Mouse (Mus musculus): ENCODE data around the gene Ankrd13a. TPM values are rescaled to one million over a fixed set of nuclear protein-coding genes. Genes with fewer than 3 reads are reported as not detected.

Ankrd13a gene
- total and polyA plus RNA-seq, 3 experiments: 110 to 184 (median 180) TPM

DNA sequence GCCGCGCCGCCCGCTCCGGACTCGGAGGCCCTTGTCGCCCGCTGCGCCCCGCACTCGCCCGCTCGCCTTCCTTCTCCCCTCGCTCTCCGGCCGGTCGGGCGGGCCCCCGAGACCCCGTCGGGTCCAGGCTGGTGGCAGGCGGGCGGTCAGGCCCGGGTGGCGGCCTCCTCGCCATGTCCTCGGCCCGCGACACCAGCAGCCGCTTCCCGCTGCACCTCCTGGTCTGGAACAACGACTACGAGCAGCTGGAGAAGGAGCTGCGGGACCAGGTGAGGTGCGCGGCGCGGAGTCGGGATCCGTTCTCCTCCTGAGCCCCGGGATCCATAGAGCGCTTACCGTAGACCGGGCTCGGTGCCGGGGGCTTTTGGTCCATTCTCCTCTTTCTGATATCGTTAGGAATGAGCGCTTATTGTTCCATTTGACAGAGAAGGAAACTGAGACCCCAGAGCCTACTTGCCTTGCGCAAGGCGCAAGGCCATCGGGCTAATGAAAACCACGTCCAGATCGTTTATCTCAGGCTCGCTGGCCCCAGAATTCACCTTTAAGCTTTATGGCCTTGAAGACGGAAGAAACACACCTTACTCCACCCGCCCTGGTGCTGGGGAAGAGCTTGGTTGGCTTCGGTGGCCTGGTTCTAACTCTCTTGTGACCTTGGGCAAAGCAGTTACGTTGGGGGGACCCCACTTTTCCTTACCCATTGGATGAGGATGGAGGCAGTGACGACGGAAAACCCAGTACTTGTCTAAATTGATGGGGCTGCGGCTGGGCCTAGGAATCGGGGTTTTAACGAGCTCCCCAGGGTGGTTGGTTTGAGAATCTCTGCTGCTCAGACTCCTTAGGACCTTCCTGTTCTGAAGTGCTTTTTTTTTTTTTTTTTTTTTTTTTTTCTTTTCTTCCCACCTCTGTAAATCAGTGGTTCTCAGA lies 841 bp downstream of the Ankrd13a start, which contains the start of gene Git2:
Git2 (minus strand) TSS at position 462 of the 924 bp plus-strand sequence.
- Histone ChIP-seq H3K36me3 (ENCODE audit: control insufficient read depth in 1 of 2, insufficient read depth in 2 of 2, low read length in 2 of 2) (peaks cover 0 to 30% of the 10 kb centered on the region in 2 experiments; a peak in 2 of 4 replicates), H3K27me3 (ENCODE audit: control insufficient read depth in 1 of 2, insufficient read depth in 2 of 2, low read length in 2 of 2) (no peaks in the 10 kb centered on the region), H3K4me3 (ENCODE audit: control insufficient read depth in 1 of 2, insufficient read depth in 1 of 2, low read depth in 2 of 2, low read length in 2 of 2) (peak within 1 kb of the TSS; percentile 83 to 91), H3K79me2 (ENCODE audit: control insufficient read depth, insufficient read depth, low read length, poor library complexity) (peaks cover 91% of the 10 kb centered on the region), H3K27ac (ENCODE audit: control insufficient read depth, low read depth, low read length) (peak within 1 kb of the TSS; percentile 85), H3K9ac (ENCODE audit: control insufficient read depth, low read depth, low read length, poor library complexity, severe bottlenecking) (peak within 1 kb of the TSS; percentile 93), H3K9me3 (replicated peaks; ENCODE audit: insufficient read depth, low read length) (no peaks in the 10 kb centered on the region), H3K4me1 (ENCODE audit: control insufficient read depth in 1 of 2, insufficient read depth in 2 of 2, low read length in 2 of 2) (peaks cover 2 to 39% of the 10 kb centered on the region in 2 experiments)
- peak; percentile 68 for DNase-seq (ENCODE audit: low read depth, low spot score)
- TF ChIP-seq POLR2AphosphoS5 (IDR thresholded peaks at IDR 0.05; ENCODE audit: borderline replicate concordance, low read depth, low read length) (no peak), POLR2A (IDR thresholded peaks at IDR 0.05; ENCODE audit: control insufficient read depth in 1 of 2, insufficient read depth in 1 of 2, low read depth in 1 of 2, low read length in 2 of 2, poor library complexity in 1 of 2) (0 out of 4 replicates have a peak, but pooled peaks of 1 of the 2 experiments have one; percentile 9), SIN3A (IDR thresholded peaks at IDR 0.05; ENCODE audit: low read length) (peak; percentile 51), CHD1 (IDR thresholded peaks at IDR 0.05; ENCODE audit: low read depth, low read length) (peak; percentile 26; the same call in 1 of the 2 replicates), MAX (IDR thresholded peaks at IDR 0.05; ENCODE audit: low read length) (peak; percentile 40; the same call in 1 of the 2 replicates), UBTF (IDR thresholded peaks at IDR 0.05; ENCODE audit: borderline replicate concordance, insufficient read depth, low read depth, low read length) (peak; percentile 41; the same call in 1 of the 2 replicates), RCOR1 (IDR thresholded peaks at IDR 0.05; ENCODE audit: low read depth, low read length) (peak; percentile 22; the same call in 1 of the 2 replicates), ZNF384 (IDR thresholded peaks at IDR 0.05; ENCODE audit: low read depth, low read length) (peak; percentile 77; the same call in 1 of the 2 replicates), NRF1 (IDR thresholded peaks at IDR 0.05; ENCODE audit: insufficient read depth, low read depth, low read length, poor library complexity, severe bottlenecking) (peak; percentile 61), NELFE (IDR thresholded peaks at IDR 0.05; ENCODE audit: low read depth, low read length) (no peak)

DNA sequence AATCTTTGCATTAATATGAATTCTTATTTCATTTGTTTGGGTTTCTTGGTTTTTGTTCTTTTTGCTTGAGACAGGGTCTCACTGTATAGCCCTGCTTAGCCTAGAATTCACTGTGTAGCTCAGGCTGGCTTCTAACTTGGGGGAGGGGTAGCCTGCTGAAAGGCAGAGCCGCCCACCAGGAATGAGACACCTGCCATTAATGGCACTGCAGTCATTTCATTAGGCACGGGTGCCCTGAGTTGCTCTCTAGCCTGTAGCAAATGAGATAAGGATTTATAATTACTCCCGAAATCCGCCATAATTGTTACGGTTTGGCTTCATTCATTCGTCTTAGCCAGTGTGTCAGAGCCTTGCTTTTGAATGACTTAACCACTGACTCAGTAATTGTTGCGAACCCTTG lies 1.7 kb downstream of the Ankrd13a start:
- TF ChIP-seq ZC3H11A (IDR thresholded peaks at IDR 0.05; ENCODE audit: low read depth, low read length) (no peak), RCOR1 (IDR thresholded peaks at IDR 0.05; ENCODE audit: low read depth, low read length) (no peak), CHD1 (IDR thresholded peaks at IDR 0.05; ENCODE audit: low read depth, low read length) (no peak; the same call in 1 of the 2 replicates), ZKSCAN1 (IDR thresholded peaks at IDR 0.05; ENCODE audit: low read depth, low read length) (no peak), ZNF384 (IDR thresholded peaks at IDR 0.05; ENCODE audit: low read depth, low read length) (no peak), TCF12 (IDR thresholded peaks at IDR 0.05; ENCODE audit: low read depth, low read length) (no peak), MXI1 (IDR thresholded peaks at IDR 0.05; ENCODE audit: low read depth, low read length) (no peak), ELF1 (IDR thresholded peaks at IDR 0.05; ENCODE audit: low read depth, low read length) (no peak), ETS1 (IDR thresholded peaks at IDR 0.05; ENCODE audit: low read depth, low read length) (no peak), ZMIZ1 (IDR thresholded peaks at IDR 0.05; ENCODE audit: low read depth, low read length) (no peak), RAD21 (IDR thresholded peaks at IDR 0.05; ENCODE audit: low read depth, low read length) (no peak), MYB (IDR thresholded peaks at IDR 0.05; ENCODE audit: low read depth, low read length) (no peak), MEF2A (IDR thresholded peaks at IDR 0.05; ENCODE audit: extremely low read depth, insufficient replicate concordance, low read depth, low read length, poor library complexity, severe bottlenecking) (no peak), BHLHE40 (IDR thresholded peaks at IDR 0.05; ENCODE audit: borderline replicate concordance, low read depth, low read length) (no peak), MYC (IDR thresholded peaks at IDR 0.05; ENCODE audit: low read depth, low read length) (no peak), NRF1 (IDR thresholded peaks at IDR 0.05; ENCODE audit: insufficient read depth, low read depth, low read length, poor library complexity, severe bottlenecking) (no peak)
- Histone ChIP-seq H3K9ac (ENCODE audit: control insufficient read depth, low read depth, low read length, poor library complexity, severe bottlenecking) (peak overlapping the region; percentile 93), H3K9me3 (replicated peaks; ENCODE audit: insufficient read depth, low read length) (no peaks in the 10 kb centered on the region), H3K27ac (ENCODE audit: control insufficient read depth, low read depth, low read length) (no peak overlapping the region), H3K79me2 (ENCODE audit: control insufficient read depth, insufficient read depth, low read length, poor library complexity) (peaks cover 91% of the 10 kb centered on the region), H3K36me3 (ENCODE audit: control insufficient read depth in 1 of 2, insufficient read depth in 2 of 2, low read length in 2 of 2) (peaks cover 0 to 35% of the 10 kb centered on the region in 2 experiments; a peak in 2 of 4 replicates), H3K27me3 (ENCODE audit: control insufficient read depth in 1 of 2, insufficient read depth in 2 of 2, low read length in 2 of 2) (no peaks in the 10 kb centered on the region), H3K4me1 (ENCODE audit: control insufficient read depth in 1 of 2, insufficient read depth in 2 of 2, low read length in 2 of 2) (peaks cover 4 to 46% of the 10 kb centered on the region in 2 experiments), H3K4me3 (ENCODE audit: control insufficient read depth in 1 of 2, insufficient read depth in 1 of 2, low read depth in 2 of 2, low read length in 2 of 2) (peak overlapping the region; percentile 83 to 88)
- peak; percentile 18 for DNase-seq (ENCODE audit: low read depth, low spot score)

Data from MEL (cell line).